Mouse (Mus musculus): ENCODE measurements around the gene Npy4r. TPM values are rescaled to one million over a fixed set of nuclear protein-coding genes. Genes with fewer than 3 reads are reported as not detected.
A peak's percentile ranks its signal among the peaks of the same experiment; 100 is the strongest.

Gene Npy4r
- total RNA-seq, 4 experiments from 2014 or later, result 0.07 TPM; not detected in 3

GRCm38 (mm10) chr14:34120016-34120910 lies 32.0 kb downstream of the Npy4r start:
- DNase-seq (ENCODE audit: low spot score in 2 of 2), result no peak

GRCm38 (mm10) chr14:34119046-34119723 lies 33.1 kb downstream of the Npy4r start:
- DNase-seq (ENCODE audit: low spot score in 2 of 2), result no peak

- DNase-seq (ENCODE audit: low spot score in 2 of 2), result no peak
Observed at GRCm38 (mm10) chr14:34114311-34114710, 38.0 kb downstream of the Npy4r start.

GRCm38 (mm10) chr14:34107594-34107993 lies 44.7 kb downstream of the Npy4r start:
- no peak for DNase-seq (ENCODE audit: low spot score in 2 of 2)

GRCm38 (mm10) chr14:34106389-34107062 lies 45.8 kb downstream of the Npy4r start:
- DNase-seq (ENCODE audit: low spot score in 2 of 2), result no peak

GRCm38 (mm10) chr14:34104892-34105291 lies 47.4 kb downstream of the Npy4r start:
- DNase-seq (ENCODE audit: low spot score in 2 of 2), result peak; percentile 46 to 50

- no peak for DNase-seq (ENCODE audit: low spot score in 2 of 2)
Observed at GRCm38 (mm10) chr14:34103855-34104254, 48.4 kb downstream of the Npy4r start.

- DNase-seq (ENCODE audit: low spot score in 2 of 2), result no peak
Observed at GRCm38 (mm10) chr14:34102601-34103000, 49.7 kb downstream of the Npy4r start, which contains the start of gene A630023A22Rik. Gene A630023A22Rik, minus strand, starts transcription at chr14:34102754.

- no peak for DNase-seq (ENCODE audit: low spot score in 2 of 2)
Observed at GRCm38 (mm10) chr14:34096161-34096560, 56.1 kb downstream of the Npy4r start.

Other genes with a start within 250 kb of the Npy4r start
- gene Gdf10, start 228.9 kb downstream of the Npy4r start, total RNA-seq (2022), result 1 to 10 TPM in 2 of 4 experiments, under 1 TPM in 2; 0.39 to 1.3 (median 1.0) TPM
- not detected for gene Gdf2, start 211.4 kb downstream of the Npy4r start, total RNA-seq (2022)
- gene Rbp3, start 198.5 kb downstream of the Npy4r start, total RNA-seq (2022), result not detected
- under 1 TPM in 1 of 4 experiments, not detected in 3; 0.07 TPM for gene Zfp488, start 173.7 kb downstream of the Npy4r start, total RNA-seq (2022)
- gene Gm30083, start 137.3 kb downstream of the Npy4r start, total RNA-seq (2022), result not detected
- not detected for gene Gm5460, start 135.7 kb downstream of the Npy4r start, total RNA-seq (2022)
- not detected for gene Antxrl, start 99.8 kb downstream of the Npy4r start, total RNA-seq (2022)
- gene Anxa8, start 66.5 kb downstream of the Npy4r start, total RNA-seq (2022), result 1 to 10 TPM in 1 of 4 experiments, under 1 TPM in 2, not detected in 1; 0.53 to 1.4 (median 0.99) TPM
- not detected for gene A630023A22Rik, start 49.7 kb downstream of the Npy4r start, total RNA-seq (2022)
- under 1 TPM in 2 of 4 experiments, not detected in 2; 0.02 to 0.03 TPM for gene Gprin2, start 49.2 kb upstream of the Npy4r start, total RNA-seq (2022)
- under 1 TPM; 0.29 to 0.58 (median 0.39) TPM for gene Syt15, start 67.1 kb upstream of the Npy4r start, total RNA-seq (2022)
- 10 to 100 TPM; 10.7 to 14.8 (median 13.2) TPM for gene Shld2, start 158.0 kb upstream of the Npy4r start, total RNA-seq (2022)
- 100 to 1,000 TPM; 118 to 138 (median 133) TPM for gene Glud1, start 158.2 kb upstream of the Npy4r start, total RNA-seq (2022)
- not detected for gene Fam25c, start 202.9 kb upstream of the Npy4r start, total RNA-seq (2022)
- gene Sncg, start 222.3 kb upstream of the Npy4r start, total RNA-seq (2022), result 10 to 100 TPM in 2 of 4 experiments, 1 to 10 TPM in 2; 4.1 to 24.4 (median 9.9) TPM
- 1 to 10 TPM; 7.9 to 9.3 (median 9.0) TPM for gene Mmrn2, start 223.0 kb upstream of the Npy4r start, total RNA-seq (2022)